Mouse (Mus musculus) heart, postnatal 0 days (tissue): ENCODE data around the gene Pcbp1. TPM values are rescaled to one million over a fixed set of nuclear protein-coding genes. Genes with fewer than 3 reads are reported as not detected.
"Not testable (repeated sequence)": the region's sequence is repeated elsewhere in the genome, so short reads cannot be mapped to it uniquely, and the experiment has no call there.

Source experiments
- ATAC-seq: fragments of 200-750 bp; cut with Nextera tagmentation; 2 replicates; pipeline ENCODE4 v1.8.0; 2017; ENCODE audit warnings: low read depth, moderate number of reproducible peaks, moderate library complexity; ENCODE audit not compliant: insufficient read depth
- DNase-seq: peaks from one replicate; pipeline ENCODE4 v3.0.0-alpha.2; 2016; ENCODE audit warnings: low spot score
- H3K27ac ChIP-seq: fragments of 300-500 bp; sonication (generic); 2 replicates; pipeline ENCODE4 v1.5.1; 2014; ENCODE audit warnings: low read depth, mild to moderate bottlenecking
- H3K27me3 ChIP-seq: fragments of 300-500 bp; sonication (generic); 2 replicates; pipeline ENCODE4 v1.6.1; 2014; ENCODE audit warnings: low read length, mixed read lengths; ENCODE audit not compliant: control insufficient read depth, insufficient read depth
- H3K36me3 ChIP-seq: fragments of 300-500 bp; sonication (generic); replicated peaks from 2 replicates; pipeline ENCODE4 v1.6.1; 2014; ENCODE audit warnings: low read length, mixed read lengths; ENCODE audit not compliant: control insufficient read depth, insufficient read depth
- H3K4me1 ChIP-seq: fragments of 300-500 bp; sonication (generic); 2 replicates; pipeline ENCODE4 v1.6.1; 2014; ENCODE audit warnings: antibody characterized with exemption; ENCODE audit not compliant: control insufficient read depth, insufficient read depth
- H3K4me2 ChIP-seq: fragments of 300-500 bp; sonication (generic); 2 replicates; pipeline ENCODE4 v1.6.1; 2014; ENCODE audit warnings: low read depth, mild to moderate bottlenecking, low read length, moderate library complexity
- H3K4me3 ChIP-seq: fragments of 300-500 bp; sonication (generic); 2 replicates; pipeline ENCODE4 v1.5.1; 2014; ENCODE audit warnings: low read depth, low read length
- H3K9ac ChIP-seq: fragments of 300-500 bp; sonication (generic); replicated peaks from 2 replicates; pipeline ENCODE4 v1.6.1; 2014; ENCODE audit warnings: low read depth, low read length, mixed read lengths
- H3K9me3 ChIP-seq: fragments of 300-500 bp; sonication (generic); replicated peaks from 2 replicates; pipeline ENCODE4 v1.6.1; 2016; ENCODE audit warnings: low read length; ENCODE audit not compliant: control insufficient read depth
- CTCF ChIP-seq: IDR thresholded peaks from 2 replicates; pipeline ENCODE4 v1.5.1; 2016; ENCODE audit warnings: antibody characterized with exemption, control low read depth, low read depth
- EP300 ChIP-seq: IDR thresholded peaks from 2 replicates; pipeline ENCODE4 v1.6.1; 2016; ENCODE audit warnings: antibody characterized with exemption, low read depth
- WGBS: fragments of 180-500 bp; shearing (Covaris S2); extraction: QIAGEN DNeasy Blood & Tissue Kit; methylation state at CpG from one replicate; pipeline ENCODE4 v1.1.7; 2014; 5-methylcytosine and 5-hydroxymethylcytosine counted together
- polyA plus RNA-seq: library from polyadenylated mRNA; unstranded; fragments of >200 nt; fragmentation: Nextera tagmentation; extraction: Ambion mirVana; gene quantifications from 2 replicates; pipeline ENCODE4 v1.2.1, GENCODE M21; 2015
- total RNA-seq: library from RNA; depleted of rRNA; stranded (reverse); fragments of >200 nt; gene quantifications from 2 replicates; pipeline ENCODE4 v1.2.3, GENCODE M21; 2014; ENCODE audit warnings: low replicate concordance

Pcbp1 gene
- total and polyA plus RNA-seq, 2 experiments from 2014 or later = 55.2 to 285 TPM

- no peak for TF ChIP-seq EP300
- no peak for TF ChIP-seq CTCF
- H3K9ac ChIP-seq = peak overlapping the region; percentile 40; the same call in 1 of the 2 replicates
- WGBS = 68% methylated on average over 5 of the region's 5 CpGs
- no peaks in the 10 kb centered on the region for H3K36me3 ChIP-seq
- peak overlapping the region; percentile 55 for H3K4me2 ChIP-seq
- DNase-seq (no peak), ATAC-seq (no peak)
- H3K4me1 ChIP-seq = peaks cover 11% of the 10 kb centered on the region
- no peaks in the 10 kb centered on the region for H3K27me3 ChIP-seq
- H3K27ac ChIP-seq = peak overlapping the region; percentile 79
- no peak overlapping the region; the same call in 1 of the 2 replicates for H3K4me3 ChIP-seq
- no peaks in the 10 kb centered on the region for H3K9me3 ChIP-seq
Measured at GRCm38 (mm10) chr6:86496585-86496984, 29.5 kb downstream of the Pcbp1 start.

- no peaks in the 10 kb centered on the region for H3K27me3 ChIP-seq
- H3K36me3 ChIP-seq = no peaks in the 10 kb centered on the region
- WGBS = 88% methylated on average over 8 of the region's 8 CpGs
- no peak for ATAC-seq
- H3K9ac ChIP-seq = no peak overlapping the region
- H3K4me2 ChIP-seq = no peak overlapping the region
- H3K4me1 ChIP-seq = peaks cover 11% of the 10 kb centered on the region
- no peaks in the 10 kb centered on the region for H3K9me3 ChIP-seq
- H3K4me3 ChIP-seq = no peak overlapping the region
- no peak overlapping the region for H3K27ac ChIP-seq
- DNase-seq = no peak
- TF ChIP-seq CTCF = no peak
- no peak for TF ChIP-seq EP300
Measured at GRCm38 (mm10) chr6:86496127-86496526, 30.0 kb downstream of the Pcbp1 start.

GRCm38 (mm10) chr6:86495661-86496060 lies 30.5 kb downstream of the Pcbp1 start:
- no peak for DNase-seq
- H3K4me1 ChIP-seq = peaks cover 11% of the 10 kb centered on the region
- no peak overlapping the region for H3K4me3 ChIP-seq
- H3K27me3 ChIP-seq = no peaks in the 10 kb centered on the region
- TF ChIP-seq CTCF (no peak), EP300 (no peak)
- no peak overlapping the region for H3K27ac ChIP-seq
- ATAC-seq = no peak
- no peaks in the 10 kb centered on the region for H3K36me3 ChIP-seq
- H3K9ac ChIP-seq = no peak overlapping the region
- WGBS = 70% methylated on average over 3 of the region's 3 CpGs
- no peaks in the 10 kb centered on the region for H3K9me3 ChIP-seq
- H3K4me2 ChIP-seq = no peak overlapping the region

GRCm38 (mm10) chr6:86494767-86495166 lies 31.4 kb downstream of the Pcbp1 start:
- H3K9me3 ChIP-seq = no peaks in the 10 kb centered on the region
- no peak overlapping the region for H3K4me3 ChIP-seq
- no peak for DNase-seq
- WGBS = 95% methylated on average over 7 of the region's 7 CpGs
- TF ChIP-seq CTCF (peak; percentile 19; the same call in 1 of the 2 replicates), EP300 (no peak)
- no peak for ATAC-seq
- H3K4me1 ChIP-seq = peaks cover 11% of the 10 kb centered on the region
- H3K4me2 ChIP-seq = no peak overlapping the region
- no peaks in the 10 kb centered on the region for H3K36me3 ChIP-seq
- no peak overlapping the region for H3K27ac ChIP-seq
- no peak overlapping the region for H3K9ac ChIP-seq
- H3K27me3 ChIP-seq = no peaks in the 10 kb centered on the region

GRCm38 (mm10) chr6:86493469-86494263 lies 32.5 kb downstream of the Pcbp1 start:
- DNase-seq (no peak), ATAC-seq (no peak)
- WGBS = 47% methylated on average over 13 of the region's 13 CpGs
- no peak overlapping the region for H3K4me2 ChIP-seq
- no peaks in the 10 kb centered on the region for H3K9me3 ChIP-seq
- peaks cover 11% of the 10 kb centered on the region for H3K4me1 ChIP-seq
- no peaks in the 10 kb centered on the region for H3K27me3 ChIP-seq
- H3K9ac ChIP-seq = no peak overlapping the region
- H3K36me3 ChIP-seq = no peaks in the 10 kb centered on the region
- H3K4me3 ChIP-seq = no peak overlapping the region
- peak overlapping the region; percentile 53 for H3K27ac ChIP-seq
- no peak for TF ChIP-seq CTCF
- peak; percentile 41; the same call in 1 of the 2 replicates for TF ChIP-seq EP300

- not testable (repeated sequence) for H3K9me3 ChIP-seq, DNase-seq, H3K4me2 ChIP-seq, H3K27ac ChIP-seq, H3K4me3 ChIP-seq, H3K9ac ChIP-seq, H3K36me3 ChIP-seq, H3K27me3 ChIP-seq, ATAC-seq
- 89% methylated on average over 8 of the region's 8 CpGs for whole genome bisulfite sequencing
- peaks cover 17% of the 10 kb centered on the region for H3K4me1 ChIP-seq
Measured at GRCm38 (mm10) chr6:86490413-86490812, 35.7 kb downstream of the Pcbp1 start.
